Mouse (Mus musculus) adrenal gland, postnatal 14 days (tissue): ENCODE results near the gene Sertad1. TPM values are rescaled to one million over a fixed set of nuclear protein-coding genes. Genes with fewer than 3 reads are reported as not detected.

Experiments
- DNase-seq: peaks from one replicate; pipeline ENCODE4 v3.0.0; 2021; ENCODE audit warnings: mixed read lengths
- long read RNA-seq, 2 experiments: library from polyadenylated mRNA; stranded (forward); transcript quantifications; one replicate each; pipeline ENCODE4 v2.0.0; 2021
- total RNA-seq: library from RNA; stranded (reverse); gene quantifications from 2 replicates; pipeline ENCODE4 v1.2.3, GENCODE M21; 2021

The Sertad1 gene
- total RNA-seq: 24.5 and 26.3 TPM in 2 replicates
- long read RNA-seq, experiment 1, transcript Sertad1-201 (2 exons, 1,233 nt): major isoform, 24 of 27 reads
- long read RNA-seq, experiment 1, partial matches to known transcripts: 0 of 27 reads
- long read RNA-seq, experiment 1, other reads (novel, unspliced or antisense): 3 of 27 reads
- long read RNA-seq, experiment 2, transcript Sertad1-201 (2 exons, 1,233 nt): major isoform, 9 of 15 reads
- long read RNA-seq, experiment 2, partial matches to known transcripts: 0 of 15 reads
- long read RNA-seq, experiment 2, other reads (novel, unspliced or antisense): 5 of 15 reads

DNA sequence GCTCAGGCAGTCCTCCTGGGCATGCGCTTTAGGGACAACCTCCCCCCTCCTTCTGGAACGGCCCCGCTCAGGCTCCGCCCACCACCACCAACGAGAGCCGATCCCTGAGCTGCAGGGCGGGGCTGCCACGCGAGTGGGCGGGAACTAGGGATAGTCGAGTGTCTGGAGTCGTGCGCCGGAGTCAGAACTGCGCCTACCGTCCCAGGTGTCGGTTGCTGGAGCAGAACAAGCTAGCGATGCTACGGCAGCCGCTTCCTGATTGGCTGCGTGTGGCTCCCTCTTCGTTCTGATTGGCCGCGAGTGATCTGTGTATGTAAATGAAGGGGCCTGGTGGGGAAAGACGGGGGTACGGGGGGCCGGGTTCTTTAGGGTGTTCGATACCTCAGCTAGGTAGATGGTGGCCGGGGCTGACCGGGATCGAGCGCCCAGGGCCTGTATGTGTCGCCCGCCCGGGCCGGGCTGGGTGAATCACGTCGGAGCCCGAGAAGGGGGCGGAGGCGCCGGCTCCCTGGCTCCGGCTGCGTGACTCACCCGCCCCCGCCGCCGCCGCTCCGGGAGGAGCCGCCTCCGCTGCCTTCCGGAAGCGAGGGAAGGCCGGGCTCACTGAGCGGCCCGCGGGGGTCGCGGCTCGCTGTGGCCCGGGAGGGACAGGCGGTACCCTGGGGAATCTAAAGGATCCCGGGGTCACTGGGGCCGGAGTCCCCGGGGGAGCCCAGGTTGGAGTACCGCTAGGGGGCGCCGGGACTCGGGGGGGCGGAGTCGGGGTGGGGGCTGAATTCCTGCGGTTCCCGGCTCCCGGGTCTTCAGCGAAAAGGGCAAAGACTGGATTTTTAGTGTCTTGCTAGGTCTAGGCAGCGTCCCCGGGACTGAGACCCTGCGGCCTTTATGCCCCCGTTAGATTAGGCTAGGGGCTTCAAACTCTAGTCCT is at the start of gene Sertad1:
TSS of gene Sertad1 (plus strand) at position 141 of the 928 bp plus-strand sequence.
- peak; percentile 100 for DNase-seq

DNA sequence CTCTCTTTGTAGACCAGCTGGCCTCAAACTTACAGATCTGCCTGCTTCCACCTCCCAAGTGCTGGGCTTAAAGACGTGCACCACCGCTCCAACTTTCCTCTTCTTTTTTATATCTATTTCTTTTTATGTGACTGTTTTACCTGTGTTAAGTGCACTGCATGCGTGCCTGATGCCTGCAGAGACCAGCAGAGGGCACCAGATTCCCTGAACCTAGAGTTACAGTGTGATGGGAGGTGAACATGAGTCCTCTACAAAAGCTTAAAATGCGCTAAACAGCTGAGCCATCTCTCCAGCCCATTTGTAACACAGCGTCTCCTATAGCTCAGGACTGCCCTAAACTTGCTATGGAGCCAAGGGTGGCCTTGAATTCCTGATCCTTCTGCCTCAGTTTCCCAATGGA is 49.2 kb upstream of the Sertad1 start:
- peak; percentile 34 for DNase-seq

DNA sequence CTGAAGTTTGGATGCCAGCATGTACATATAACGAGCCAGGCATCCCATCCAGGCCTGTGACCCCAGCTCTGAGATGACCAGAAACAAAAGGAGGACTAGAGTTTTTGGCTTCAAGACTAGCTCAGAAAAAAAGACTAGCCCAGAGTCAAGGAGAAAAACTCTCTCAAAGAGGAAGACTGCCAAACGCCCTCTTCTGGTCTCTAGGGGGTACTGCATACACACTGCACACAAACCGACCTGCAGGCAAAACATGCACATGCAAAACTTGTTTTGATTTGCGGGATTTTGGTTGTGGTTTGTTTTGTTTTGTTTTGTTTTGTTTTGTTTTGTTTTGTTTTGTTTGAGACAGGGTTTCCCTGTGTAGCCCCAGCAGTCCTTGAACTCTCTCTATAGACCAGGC is 46.7 kb upstream of the Sertad1 start:
- no peak for DNase-seq

DNA sequence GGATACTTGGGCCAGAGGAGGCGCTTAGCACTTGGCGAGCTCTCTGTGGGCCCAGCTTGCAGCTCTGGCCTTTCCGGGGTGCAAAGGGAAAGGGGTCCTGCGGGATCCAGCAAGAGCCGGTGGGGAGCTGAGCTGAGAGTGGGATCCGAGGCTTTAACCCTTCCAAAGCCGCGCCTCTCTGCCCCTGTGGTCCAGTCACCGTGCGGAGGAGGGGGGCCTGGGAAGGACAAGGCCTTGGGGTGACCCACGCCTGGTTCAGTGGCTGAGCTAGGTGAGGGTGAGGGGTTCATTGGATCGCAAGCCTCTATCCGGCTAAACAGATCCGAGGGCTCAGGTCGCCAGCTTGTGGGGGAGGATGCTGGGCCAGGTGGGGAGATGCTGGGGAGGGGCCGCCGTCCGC is 40.7 kb upstream of the Sertad1 start:
- DNase-seq: no peak

DNA sequence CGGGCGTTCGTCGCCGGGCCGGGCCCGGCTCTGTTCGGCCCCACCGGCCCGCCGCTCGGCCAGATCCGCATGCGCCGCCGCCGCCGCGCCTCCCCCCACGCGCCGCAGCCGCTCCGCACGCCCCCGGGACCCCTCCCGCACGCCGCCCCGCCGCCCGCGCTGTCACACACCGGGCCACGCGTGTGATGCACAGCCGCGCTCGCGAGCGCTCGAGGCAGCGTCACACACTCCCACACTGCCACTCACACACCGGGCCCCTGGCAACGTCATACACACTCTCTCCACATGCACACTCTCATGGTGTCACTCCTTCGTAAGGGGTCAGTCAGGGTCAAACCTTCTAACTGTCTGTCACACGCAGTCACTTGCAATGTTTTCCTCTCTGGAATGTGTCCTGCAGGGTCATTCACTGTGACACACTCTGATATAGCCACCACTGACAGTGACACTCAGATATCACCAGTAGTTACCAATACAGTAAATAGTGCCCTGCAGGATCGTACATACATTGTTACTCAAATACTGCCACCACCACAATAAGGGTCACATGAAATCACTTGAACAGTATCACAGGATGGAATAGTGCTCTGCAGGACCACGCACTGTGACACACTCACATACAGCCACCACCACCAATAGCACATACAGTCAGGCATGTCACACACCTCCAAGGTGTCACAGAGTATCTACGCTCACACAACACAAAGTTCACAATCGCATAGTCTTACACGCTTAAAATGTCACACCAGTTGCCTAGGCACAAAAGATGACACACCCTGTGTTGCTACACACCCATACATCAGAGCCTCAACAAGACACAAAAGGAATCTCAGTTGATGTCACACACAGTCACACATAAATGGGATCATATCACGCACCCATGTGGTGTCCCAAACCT is 39.9 kb upstream of the Sertad1 start:
- peak; percentile 54 for DNase-seq

DNA sequence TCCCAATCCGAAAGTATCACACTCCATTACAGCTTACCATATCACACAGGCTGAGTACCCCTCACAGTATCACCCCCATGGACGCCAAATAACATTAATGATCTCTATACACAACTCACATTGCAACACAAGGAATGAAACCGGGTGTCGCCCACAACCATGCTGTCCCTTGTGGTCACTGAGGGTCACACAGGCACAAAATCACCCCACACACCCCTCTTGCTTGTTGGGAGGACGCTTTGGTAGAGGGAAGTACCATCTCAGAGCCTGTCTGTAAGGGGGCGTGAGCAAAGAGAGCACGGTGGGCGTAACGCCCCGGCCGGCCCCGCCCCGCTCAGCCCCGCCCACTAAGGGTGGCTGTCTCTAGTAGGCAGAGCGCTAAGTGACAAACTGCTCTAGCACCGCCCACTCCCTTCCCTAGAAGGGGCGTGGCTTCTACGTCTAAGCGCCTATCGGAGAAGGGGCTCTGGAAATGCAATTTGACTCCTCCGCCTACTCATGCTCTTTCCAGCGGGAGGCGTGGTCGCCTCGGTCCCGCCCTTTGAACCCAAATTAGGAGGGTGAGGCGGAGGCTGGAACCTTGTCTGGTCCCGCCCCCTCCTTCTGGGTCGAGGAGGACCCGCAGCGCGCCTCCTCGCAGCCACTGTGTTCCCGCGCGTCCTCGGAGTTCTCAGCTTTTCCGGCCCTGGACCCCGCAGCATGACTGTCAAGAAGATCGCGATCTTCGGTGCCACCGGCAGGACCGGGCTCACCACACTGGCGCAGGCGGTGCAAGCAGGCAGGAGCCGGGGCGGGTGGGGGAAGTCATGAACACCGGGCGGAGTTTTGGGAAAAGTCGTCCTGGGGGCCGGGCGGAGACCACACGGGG is 39.1 kb upstream of the Sertad1 start, which contains the start of the genes Sptbn4 and Blvrb:
TSS of gene Sptbn4 (minus strand) at position 268 of the 868 bp plus-strand sequence.
TSS of gene Blvrb (plus strand) at position 560 of the 868 bp plus-strand sequence.
- DNase-seq: peak; percentile 99

DNA sequence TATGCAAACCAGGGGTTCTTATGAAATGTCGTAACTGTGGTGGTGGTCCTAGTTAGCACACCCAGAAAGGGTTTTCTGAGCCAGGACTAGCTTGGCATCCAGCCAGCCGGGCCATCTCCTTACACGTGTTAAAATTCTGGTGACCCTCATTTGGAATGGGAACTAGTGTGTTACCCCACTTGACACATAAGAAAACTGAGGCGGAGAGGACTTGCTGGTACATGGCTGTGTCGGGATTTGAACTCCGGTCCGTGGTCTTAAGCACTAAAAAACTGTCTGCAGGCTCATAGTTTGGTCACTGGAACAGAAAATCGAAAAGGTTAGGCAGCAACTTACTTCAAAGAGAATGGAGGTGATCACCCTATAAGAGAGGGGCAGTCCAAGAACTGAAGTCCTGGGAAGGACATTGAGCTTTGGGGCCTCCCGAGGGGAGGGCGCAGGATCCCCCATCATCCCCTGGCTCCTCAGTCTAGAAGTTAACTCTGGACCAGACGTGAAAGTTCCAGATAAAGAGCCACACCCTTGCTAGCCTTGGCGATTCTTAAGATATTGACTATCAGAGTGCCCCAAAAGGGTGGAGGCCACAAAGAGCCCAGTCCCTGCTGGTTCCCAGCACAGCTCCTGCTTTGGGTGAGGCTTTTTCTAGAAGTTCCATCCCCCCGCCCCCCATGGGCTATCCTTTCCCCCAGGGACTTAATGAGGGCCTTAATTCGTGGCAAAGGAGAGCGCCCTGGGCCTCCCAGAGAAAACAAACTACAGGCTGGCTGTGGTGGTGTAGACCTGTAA is 38.1 kb upstream of the Sertad1 start:
- DNase-seq: no peak

DNA sequence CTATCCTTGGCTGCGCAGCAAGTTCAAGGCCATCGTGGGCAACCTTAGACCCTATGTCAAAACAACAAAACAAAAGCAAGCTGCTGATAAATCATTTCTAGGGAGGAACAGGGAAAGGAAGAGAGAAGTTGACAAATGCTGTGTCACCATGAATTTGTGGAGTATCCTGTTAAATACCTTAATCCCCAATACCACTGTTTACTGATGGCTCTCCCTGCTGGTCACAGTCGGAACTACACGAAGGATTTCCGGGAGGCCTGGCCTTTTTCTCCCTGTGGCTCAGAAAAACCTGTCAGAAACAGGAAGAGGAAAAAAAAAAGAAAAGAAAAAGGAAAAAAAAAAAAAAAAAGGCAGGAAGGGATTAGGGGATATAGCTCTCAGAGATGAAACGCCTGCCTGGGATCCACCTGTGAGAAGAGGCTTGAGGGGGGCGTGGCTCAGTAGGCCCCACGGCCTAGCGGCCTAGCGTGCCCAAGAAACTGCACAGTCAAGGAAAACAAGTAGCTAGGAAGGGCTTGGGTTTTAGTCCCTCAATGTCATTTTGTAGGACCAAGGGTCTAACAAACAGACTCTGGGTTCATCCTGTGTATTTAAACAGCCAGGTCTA is 37.4 kb upstream of the Sertad1 start:
- peak; percentile 86 for DNase-seq

DNA sequence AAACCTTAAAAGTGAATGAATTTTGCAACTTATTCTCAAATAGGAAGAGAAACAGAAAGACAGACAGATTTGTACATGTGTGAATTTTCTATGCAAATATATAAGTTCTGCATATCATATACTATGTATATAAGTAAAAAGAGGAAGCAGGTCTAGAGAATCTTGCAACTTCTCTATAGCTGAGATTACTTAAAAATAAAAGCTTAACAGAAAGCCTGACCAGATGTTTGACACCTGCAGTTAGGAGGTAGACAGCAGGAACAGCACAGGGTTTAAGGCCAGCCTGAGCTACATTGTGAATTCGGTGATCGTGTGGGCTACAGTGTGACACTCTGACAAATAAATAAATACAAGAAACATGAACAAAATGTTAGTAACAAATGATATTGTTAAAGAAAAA is 35.4 kb upstream of the Sertad1 start:
- DNase-seq: no peak

DNA sequence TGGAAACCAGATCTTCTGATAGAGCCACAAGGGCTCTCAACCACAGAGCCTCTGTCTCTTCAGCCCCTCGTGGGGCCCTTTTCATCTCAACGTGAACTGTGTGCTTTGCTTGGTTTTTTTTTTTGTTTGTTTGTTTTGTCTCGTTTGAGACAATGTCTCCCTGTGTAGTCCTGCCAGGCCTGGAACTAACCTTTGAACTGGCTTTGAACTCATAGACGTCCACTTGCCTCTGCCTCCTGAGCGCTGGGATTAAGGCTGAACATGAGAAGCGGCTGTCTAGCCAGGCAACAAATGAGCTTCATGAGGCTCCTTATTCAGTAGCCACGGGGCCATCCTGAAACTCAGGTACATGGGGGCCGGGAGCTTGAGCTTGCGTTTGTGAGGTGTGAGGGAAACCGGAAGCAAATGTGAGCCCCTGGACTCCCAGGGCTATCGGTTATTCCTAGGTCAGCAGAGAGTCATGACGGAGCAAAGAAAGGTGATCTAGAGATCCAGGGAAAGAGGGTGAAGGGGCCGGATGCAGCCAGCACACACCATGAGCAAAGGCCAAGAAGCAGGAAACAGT is 34.4 kb upstream of the Sertad1 start:
- no peak for DNase-seq

DNA sequence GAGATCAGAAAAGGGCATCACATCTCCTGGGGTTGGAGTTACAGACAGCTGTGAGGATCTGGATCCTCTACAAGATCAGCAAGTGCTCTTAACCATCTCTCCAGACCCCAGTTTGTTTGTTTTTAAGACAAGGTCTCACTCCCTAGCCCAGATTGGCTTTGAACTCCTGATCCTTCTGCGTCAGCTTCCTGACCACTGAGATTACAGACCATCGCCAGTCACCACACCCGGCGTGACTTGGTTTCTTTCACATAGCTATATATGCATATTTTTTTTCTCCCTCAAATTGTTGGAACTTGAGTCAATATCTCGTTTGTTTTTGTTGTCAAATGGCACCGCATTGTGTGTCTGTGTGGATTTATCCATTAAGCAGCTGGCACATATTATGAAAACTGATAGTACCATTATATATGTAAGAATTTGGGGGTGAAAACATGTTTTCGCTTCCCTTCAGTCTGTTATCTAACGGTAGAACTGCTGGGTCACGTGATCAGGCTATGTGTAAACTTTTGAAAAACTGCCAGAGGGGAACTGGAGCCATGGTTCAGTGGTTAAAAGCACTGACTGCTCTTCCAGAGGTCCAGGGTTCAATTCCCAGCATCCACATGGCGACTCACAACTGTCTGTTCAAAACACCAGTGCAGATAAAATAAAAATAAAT is 32.1 kb upstream of the Sertad1 start:
- DNase-seq: no peak

DNA sequence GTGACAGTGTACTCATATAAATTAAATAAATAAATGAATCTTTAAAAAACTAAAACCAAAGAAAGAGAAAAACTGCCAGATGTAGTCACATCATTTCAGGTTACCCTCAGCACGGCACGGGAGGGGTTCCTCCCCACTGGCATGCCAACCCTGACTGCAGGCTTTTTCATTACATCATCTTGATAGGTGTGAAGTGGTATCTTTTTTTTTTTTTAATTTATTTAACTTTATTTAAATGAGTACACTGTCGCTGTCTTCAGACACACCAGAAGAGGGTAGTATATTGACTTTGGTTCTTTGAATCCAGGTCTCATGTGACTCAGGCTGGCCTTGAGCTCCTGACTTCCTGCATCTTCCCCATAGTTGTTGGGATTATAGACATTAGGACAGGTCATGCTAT is 31.4 kb upstream of the Sertad1 start:
- DNase-seq: no peak

DNA sequence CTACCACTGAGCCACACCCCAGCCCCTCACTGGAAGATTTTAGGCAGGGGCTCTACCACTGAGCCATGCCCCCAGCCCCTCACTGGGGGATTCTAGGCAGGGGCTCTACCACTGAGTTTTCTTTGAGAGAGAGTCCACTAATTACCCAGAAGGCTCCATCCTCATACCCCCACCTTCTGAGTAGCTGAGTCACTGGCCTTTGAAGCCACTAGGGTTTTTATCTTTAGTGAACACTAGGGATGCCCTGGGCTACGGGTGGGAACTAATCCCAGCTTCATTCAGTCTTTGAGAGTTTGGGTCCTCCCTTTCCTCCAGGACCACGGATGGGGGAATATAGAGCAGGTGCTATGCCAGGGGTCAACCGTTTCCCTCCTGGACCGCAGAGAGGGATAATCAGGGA is 28.1 kb upstream of the Sertad1 start:
- no peak for DNase-seq

DNA sequence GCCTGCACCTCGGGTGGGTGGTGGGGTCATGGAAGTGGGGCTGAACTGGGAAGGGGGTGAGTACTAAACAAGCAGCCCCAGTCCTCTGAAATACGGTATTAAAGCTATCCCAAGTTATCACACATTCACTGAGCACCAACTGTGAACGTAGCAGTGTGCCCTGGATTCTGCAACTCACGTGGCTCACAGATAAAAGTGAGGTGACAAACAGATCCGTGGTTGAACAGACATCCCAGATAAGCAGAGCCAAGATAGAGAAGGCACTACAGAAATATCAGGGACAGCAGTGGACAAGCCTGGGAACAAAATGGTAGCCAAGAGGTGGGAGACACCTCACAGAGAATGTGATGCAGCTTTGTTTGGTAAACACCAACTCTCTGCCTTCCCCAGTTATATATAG is 27.1 kb upstream of the Sertad1 start:
- DNase-seq: no peak

DNA sequence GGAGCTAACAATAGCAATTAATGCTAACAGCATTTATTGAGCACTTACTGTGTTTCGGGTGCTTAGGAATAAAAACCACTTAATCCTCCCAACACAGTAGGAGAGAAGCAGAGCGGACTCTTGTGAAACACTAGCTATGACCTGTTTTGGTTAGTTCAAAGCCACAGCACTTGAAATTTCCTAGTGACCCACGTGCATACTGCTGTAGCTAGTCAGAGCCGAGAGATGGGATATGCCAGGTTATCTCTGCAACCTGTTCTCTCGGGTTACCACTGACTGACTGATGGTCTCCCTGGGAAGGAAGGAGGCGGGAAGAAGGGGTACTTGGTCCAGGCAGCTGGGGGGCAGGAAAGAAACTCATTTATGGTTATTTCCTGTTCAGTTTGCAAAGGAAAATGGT is 26.2 kb upstream of the Sertad1 start:
- no peak for DNase-seq

DNA sequence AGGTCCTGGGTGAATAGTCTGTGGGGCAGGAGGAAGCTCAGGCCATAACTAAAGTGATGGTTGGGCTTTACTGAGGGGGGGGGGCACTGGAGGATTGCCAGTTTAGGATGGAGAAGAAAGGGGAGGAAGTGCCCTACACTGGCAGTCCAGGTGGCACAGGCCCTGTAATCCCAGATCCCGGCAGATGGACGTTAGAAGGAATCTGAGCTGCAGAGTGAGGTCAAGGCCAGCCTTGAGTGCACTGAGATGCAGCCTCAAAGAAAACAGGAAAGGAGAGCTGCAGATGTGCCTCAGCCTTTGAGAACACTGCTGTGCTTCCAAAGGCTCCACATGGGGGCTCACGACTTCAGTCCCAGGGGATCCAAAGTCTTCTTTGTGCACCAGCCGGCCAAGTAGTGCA is 19.1 kb upstream of the Sertad1 start:
- DNase-seq: peak; percentile 29

DNA sequence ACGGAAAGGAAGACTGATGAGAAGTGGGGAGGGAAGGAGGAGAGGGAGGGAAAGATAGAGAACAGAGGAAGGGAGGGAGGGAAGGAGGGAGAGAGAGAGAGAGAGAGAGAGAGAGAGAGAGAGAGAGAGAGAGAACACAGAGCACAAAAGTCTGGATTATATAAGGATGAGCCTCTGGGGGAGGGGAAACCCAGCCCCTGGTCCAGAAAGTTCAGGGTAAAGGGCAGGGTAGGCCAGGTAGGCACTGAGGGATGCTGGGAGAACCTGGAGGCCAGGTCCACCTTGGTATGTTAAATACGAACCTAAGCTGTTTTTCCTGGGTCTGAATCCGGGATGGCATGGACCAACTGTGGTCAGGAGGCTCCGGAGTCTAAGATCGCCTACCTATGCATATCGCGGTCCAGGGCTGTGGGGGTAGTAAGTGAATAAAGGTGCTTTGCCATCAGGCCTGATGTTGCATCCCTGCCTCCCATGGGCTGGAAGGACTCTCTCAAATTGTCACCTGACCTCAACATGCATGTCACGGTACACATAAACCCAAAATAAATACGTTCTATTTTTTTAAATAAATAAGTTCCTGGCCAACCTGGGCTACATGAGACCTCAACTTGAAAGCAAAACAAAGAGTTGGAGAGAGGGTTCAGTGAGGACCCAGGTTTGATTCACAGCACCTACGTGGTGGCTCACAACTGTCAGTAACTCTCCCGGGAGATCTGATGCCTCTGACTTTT is 15.2 kb upstream of the Sertad1 start:
- no peak for DNase-seq

DNA sequence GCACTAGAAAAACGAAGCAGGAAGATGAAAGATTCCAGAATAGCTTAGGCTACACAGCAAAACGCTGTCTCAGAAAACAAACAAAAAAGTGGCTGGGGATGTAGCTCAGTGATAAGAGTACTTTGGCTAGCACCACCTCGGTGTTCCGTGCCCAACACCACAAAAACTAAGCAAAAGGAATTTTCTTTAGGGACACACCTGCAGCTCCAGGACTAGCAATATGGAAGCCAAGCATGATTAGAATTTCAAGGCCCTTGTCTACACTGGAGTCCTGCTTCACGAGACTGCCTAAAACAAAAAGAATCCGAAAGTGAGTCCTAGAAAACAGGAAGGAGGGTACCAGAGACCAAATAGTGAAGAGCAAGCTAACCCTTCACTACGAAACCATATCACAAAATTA is 14.1 kb upstream of the Sertad1 start:
- DNase-seq: no peak
